Mouse (Mus musculus) midbrain, embryonic 10.5 days (tissue): ENCODE measurements at regions not wholly inside any gene's neighbourhood (a gene's known extent, or its start where the extent isn't known, plus 50 kb on each side); places are given as distances from the start of the nearest gene placed in this dataset.

ENCODE experiments used
- DNase-seq: peaks from one replicate; pipeline ENCODE4 v3.0.0-alpha.2; 2017; ENCODE audit warnings: low spot score
- H3K27ac ChIP-seq: fragments of 300-500 bp; sonication (generic); replicated peaks from 2 replicates; pipeline ENCODE4 v1.5.1; 2016; ENCODE audit warnings: mild to moderate bottlenecking
- H3K27me3 ChIP-seq: fragments of 300-500 bp; sonication (generic); 2 replicates; pipeline ENCODE4 v1.6.1; 2016; ENCODE audit warnings: low read depth, mild to moderate bottlenecking; ENCODE audit not compliant: poor library complexity, severe bottlenecking
- H3K36me3 ChIP-seq: fragments of 300-500 bp; sonication (generic); 2 replicates; pipeline ENCODE4 v1.6.1; 2016; ENCODE audit warnings: mild to moderate bottlenecking, moderate library complexity
- H3K4me1 ChIP-seq: fragments of 300-500 bp; sonication (generic); 2 replicates; pipeline ENCODE4 v1.6.1; 2016
- H3K4me3 ChIP-seq: fragments of 300-500 bp; sonication (generic); 2 replicates; pipeline ENCODE4 v1.5.1; 2016; ENCODE audit warnings: mild to moderate bottlenecking, moderate library complexity
- H3K9me3 ChIP-seq: fragments of 300-500 bp; sonication (generic); replicated peaks from 2 replicates; pipeline ENCODE4 v1.6.1; 2016; ENCODE audit warnings: mild to moderate bottlenecking
- WGBS: fragments of 180-500 bp; shearing (Covaris S2); methylation state at CpG from one replicate; pipeline ENCODE4 v1.1.7; 2016; 5-methylcytosine and 5-hydroxymethylcytosine counted together

GRCm38 (mm10) chr8:77991050-77991449 lies 222.0 kb upstream of the Ttc29 start:
- Histone ChIP-seq H3K9me3 (no peaks in the 10 kb centered on the region), H3K27ac (no peak overlapping the region), H3K27me3 (no peaks in the 10 kb centered on the region), H3K4me3 (no peak overlapping the region), H3K4me1 (no peaks in the 10 kb centered on the region), H3K36me3 (no peaks in the 10 kb centered on the region)
- no peak for DNase-seq
- 33% methylated on average over 4 of the region's 4 CpGs for WGBS

DNA sequence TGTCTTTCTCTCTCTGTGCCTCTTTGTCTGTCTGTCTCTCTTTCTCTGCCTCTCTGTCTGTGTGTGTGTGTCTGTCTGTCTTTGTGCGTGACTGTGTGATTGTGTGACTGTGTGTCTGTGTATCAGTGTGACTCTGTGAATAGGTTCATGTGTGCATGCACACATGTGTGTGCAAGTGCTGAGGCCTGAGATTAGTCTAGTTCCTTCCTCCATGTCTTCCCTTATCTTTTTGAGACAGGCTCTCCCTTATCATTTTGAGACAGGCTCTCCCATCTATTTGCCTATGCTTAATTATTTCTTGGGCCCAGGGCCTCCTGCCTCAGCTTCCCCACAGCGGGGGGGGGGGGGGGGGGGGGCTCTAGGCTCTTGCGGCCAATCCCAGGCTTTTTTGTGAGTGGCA lies 212.8 kb upstream of the Ttc29 start:
- no peak overlapping the region for H3K27ac ChIP-seq
- DNase-seq: no peak
- H3K36me3 ChIP-seq: no peaks in the 10 kb centered on the region
- H3K9me3 ChIP-seq: no peaks in the 10 kb centered on the region
- H3K4me3 ChIP-seq: no peak overlapping the region
- H3K27me3 ChIP-seq: no peaks in the 10 kb centered on the region
- H3K4me1 ChIP-seq: peaks cover 11% of the 10 kb centered on the region
- 71% methylated on average over 3 of the region's 3 CpGs for WGBS

DNA sequence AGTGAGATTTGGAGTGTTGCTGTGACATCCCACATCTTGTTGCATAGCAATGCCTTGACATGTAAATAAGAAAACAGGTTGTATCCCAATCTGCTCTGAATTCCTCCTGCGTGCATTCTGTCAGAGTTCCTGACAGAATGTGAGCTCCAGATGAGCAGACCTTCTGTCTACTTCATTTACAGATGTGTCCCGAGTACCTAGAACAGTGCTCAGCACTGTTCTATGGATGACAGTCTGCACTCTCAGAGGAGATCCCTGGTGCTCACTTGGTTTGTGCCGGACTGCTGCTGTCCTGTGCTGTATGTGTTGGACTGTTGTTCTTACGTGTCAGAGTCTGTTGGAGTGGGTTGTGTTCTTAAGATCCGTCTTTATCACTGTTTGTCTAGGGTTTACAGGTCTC lies 211.4 kb upstream of the Ttc29 start:
- Histone ChIP-seq H3K9me3 (no peaks in the 10 kb centered on the region), H3K4me1 (peaks cover 11% of the 10 kb centered on the region), H3K27me3 (no peaks in the 10 kb centered on the region), H3K27ac (0 out of 2 replicates have a peak overlapping the region, but pooled peaks have one; percentile 13), H3K36me3 (no peaks in the 10 kb centered on the region), H3K4me3 (no peak overlapping the region)
- no peak for DNase-seq
- 62% methylated on average over 5 of the region's 5 CpGs for WGBS

- H3K27me3 ChIP-seq: no peaks in the 10 kb centered on the region
- no peak overlapping the region for H3K4me3 ChIP-seq
- no peak for DNase-seq
- peaks cover 11% of the 10 kb centered on the region for H3K4me1 ChIP-seq
- H3K27ac ChIP-seq: peak overlapping the region; percentile 13; the same call in 1 of the 2 replicates
- no peaks in the 10 kb centered on the region for H3K9me3 ChIP-seq
- 36% methylated on average over 3 of the region's 3 CpGs for WGBS
- H3K36me3 ChIP-seq: no peaks in the 10 kb centered on the region
These were observed 211.0 kb upstream of the Ttc29 start for GRCm38 (mm10) chr8:78002071-78002470.

GRCm38 (mm10) chr8:78003888-78004543 lies 209.1 kb upstream of the Ttc29 start:
- Histone ChIP-seq H3K4me3 (no peak overlapping the region), H3K36me3 (no peaks in the 10 kb centered on the region), H3K4me1 (peaks cover 11% of the 10 kb centered on the region), H3K27ac (no peak overlapping the region), H3K9me3 (no peaks in the 10 kb centered on the region), H3K27me3 (no peaks in the 10 kb centered on the region)
- 22% methylated on average over 10 of the region's 10 CpGs for WGBS
- peak; percentile 61 for DNase-seq

DNA sequence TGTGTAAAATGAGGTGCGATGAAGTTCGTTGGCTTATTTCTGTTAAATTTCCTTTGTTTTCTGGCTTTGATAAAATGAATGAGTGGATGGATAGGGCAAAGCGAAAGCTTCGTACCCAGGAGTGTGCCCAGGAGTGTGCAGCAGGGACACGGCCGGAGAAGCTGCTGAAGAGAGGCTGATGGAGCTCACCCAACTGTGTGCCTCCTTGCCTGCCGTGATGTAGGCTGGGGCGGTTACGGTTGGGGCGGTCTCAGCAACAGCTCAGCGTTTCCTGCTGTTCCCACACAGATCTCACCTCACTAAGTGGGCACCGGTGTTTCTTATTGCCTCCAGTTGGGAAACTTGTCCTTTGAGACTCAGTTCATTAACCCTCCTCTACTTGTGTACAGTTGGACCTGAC lies 208.2 kb upstream of the Ttc29 start:
- DNase-seq: no peak
- WGBS: 86% methylated on average over 12 of the region's 12 CpGs
- Histone ChIP-seq H3K4me3 (no peak overlapping the region), H3K4me1 (peaks cover 11% of the 10 kb centered on the region), H3K27me3 (no peaks in the 10 kb centered on the region), H3K9me3 (no peaks in the 10 kb centered on the region), H3K27ac (no peak overlapping the region), H3K36me3 (no peaks in the 10 kb centered on the region)

DNA sequence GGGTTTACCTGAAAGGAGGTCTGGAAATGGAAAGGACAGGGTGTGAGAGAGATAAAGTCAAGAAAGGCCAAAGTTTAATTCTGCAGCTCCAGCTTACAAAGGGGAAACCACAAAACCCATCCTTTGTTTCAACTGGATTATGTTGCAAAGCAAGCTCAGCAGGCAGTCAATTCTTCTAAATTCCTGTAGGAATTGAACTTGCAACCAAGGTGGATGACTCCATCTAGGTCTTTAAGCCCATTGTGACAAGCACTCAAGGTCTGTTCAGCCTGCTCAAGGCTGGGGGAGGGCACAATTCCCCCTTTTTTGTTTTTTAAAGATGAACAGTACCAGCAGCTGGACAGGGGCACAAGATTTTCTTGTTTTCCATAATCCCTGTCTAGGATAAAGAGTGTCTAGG lies 200.0 kb upstream of the Ttc29 start:
- no peaks in the 10 kb centered on the region for H3K36me3 ChIP-seq
- H3K27ac ChIP-seq: no peak overlapping the region
- H3K27me3 ChIP-seq: no peaks in the 10 kb centered on the region
- peaks cover 2% of the 10 kb centered on the region; the same call in 1 of the 2 replicates for H3K4me1 ChIP-seq
- no peaks in the 10 kb centered on the region; the same call in 1 of the 2 replicates for H3K9me3 ChIP-seq
- no peak overlapping the region for H3K4me3 ChIP-seq
- DNase-seq: no peak

- H3K4me1 ChIP-seq: peaks cover 24% of the 10 kb centered on the region
- no peaks in the 10 kb centered on the region; the same call in 1 of the 2 replicates for H3K9me3 ChIP-seq
- H3K27ac ChIP-seq: no peak overlapping the region
- 79% methylated on average over 4 of the region's 4 CpGs for WGBS
- H3K36me3 ChIP-seq: no peaks in the 10 kb centered on the region
- H3K27me3 ChIP-seq: no peaks in the 10 kb centered on the region
- DNase-seq: no peak
- no peak overlapping the region for H3K4me3 ChIP-seq
These were observed 194.5 kb upstream of the Ttc29 start for GRCm38 (mm10) chr8:78018430-78019180.

DNA sequence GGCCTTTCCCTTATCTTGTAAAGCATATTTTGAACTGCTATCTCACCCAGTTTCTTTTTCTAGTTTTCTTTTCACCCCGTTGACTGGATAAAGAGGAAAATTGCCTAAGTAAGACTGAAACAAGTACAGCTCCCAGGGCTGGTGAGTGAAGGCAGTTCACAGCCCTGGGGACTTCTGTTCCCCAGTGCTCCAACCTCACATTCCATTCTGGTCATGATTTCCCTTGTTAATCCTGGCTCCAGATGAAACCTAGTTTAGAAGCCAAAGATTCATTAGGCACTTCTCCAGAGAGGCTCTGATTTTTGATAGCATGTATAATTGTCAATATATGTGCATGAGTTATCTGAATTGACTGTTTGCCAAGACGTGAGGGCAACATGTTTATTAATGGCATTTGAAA lies 191.6 kb upstream of the Ttc29 start:
- Histone ChIP-seq H3K4me1 (peaks cover 27% of the 10 kb centered on the region), H3K27me3 (no peaks in the 10 kb centered on the region), H3K27ac (no peak overlapping the region), H3K36me3 (no peaks in the 10 kb centered on the region), H3K4me3 (no peak overlapping the region), H3K9me3 (no peaks in the 10 kb centered on the region)
- WGBS: 83% methylated on average over 2 of the region's 2 CpGs
- no peak for DNase-seq

GRCm38 (mm10) chr8:78022986-78023385 lies 190.1 kb upstream of the Ttc29 start:
- WGBS: 68% methylated on average over 5 of the region's 5 CpGs
- Histone ChIP-seq H3K9me3 (no peaks in the 10 kb centered on the region), H3K4me1 (peaks cover 26% of the 10 kb centered on the region), H3K27me3 (no peaks in the 10 kb centered on the region), H3K4me3 (no peak overlapping the region), H3K27ac (no peak overlapping the region), H3K36me3 (no peaks in the 10 kb centered on the region)
- DNase-seq: no peak

DNA sequence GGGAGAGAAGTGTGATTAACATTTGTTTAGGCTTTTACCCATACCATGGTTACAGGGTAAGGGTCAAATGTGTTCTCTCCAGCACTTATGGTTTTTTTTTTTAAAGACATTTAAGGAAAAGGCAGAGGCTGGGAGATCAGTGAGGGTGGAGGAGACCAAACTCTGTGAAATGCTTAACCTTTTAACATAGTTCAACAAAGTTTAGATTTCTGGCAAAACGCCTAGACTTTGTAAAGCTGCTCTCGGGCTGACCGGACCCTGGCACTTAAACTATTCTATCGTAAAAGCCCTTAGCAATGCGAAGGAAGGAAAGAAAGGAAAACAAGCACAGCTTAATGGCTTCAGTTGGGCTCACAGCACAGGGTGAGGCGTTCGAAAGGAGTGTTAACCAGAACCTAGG lies 189.6 kb upstream of the Ttc29 start:
- DNase-seq: no peak
- Histone ChIP-seq H3K4me1 (peaks cover 21% of the 10 kb centered on the region), H3K9me3 (no peaks in the 10 kb centered on the region), H3K27me3 (no peaks in the 10 kb centered on the region), H3K27ac (no peak overlapping the region), H3K36me3 (no peaks in the 10 kb centered on the region), H3K4me3 (no peak overlapping the region)
- WGBS: 58% methylated on average over 7 of the region's 7 CpGs

- Histone ChIP-seq H3K4me3 (no peak overlapping the region), H3K4me1 (peaks cover 19% of the 10 kb centered on the region), H3K36me3 (no peaks in the 10 kb centered on the region), H3K27me3 (no peaks in the 10 kb centered on the region), H3K9me3 (no peaks in the 10 kb centered on the region), H3K27ac (no peak overlapping the region)
- WGBS: 84% methylated on average over 4 of the region's 4 CpGs
- no peak for DNase-seq
These were observed 189.2 kb upstream of the Ttc29 start for GRCm38 (mm10) chr8:78023936-78024335.

- WGBS: 88% methylated on average over 5 of the region's 5 CpGs
- DNase-seq: no peak
- Histone ChIP-seq H3K36me3 (no peaks in the 10 kb centered on the region), H3K4me1 (peaks cover 18% of the 10 kb centered on the region; the same call in 1 of the 2 replicates), H3K27me3 (no peaks in the 10 kb centered on the region), H3K27ac (no peak overlapping the region), H3K9me3 (no peaks in the 10 kb centered on the region), H3K4me3 (no peak overlapping the region)
These were observed 188.1 kb upstream of the Ttc29 start for GRCm38 (mm10) chr8:78024964-78025363.
